Mouse (Mus musculus) liver, embryonic 13.5 days (tissue): ENCODE measurements around the gene Trim40. TPM values are rescaled to one million over a fixed set of nuclear protein-coding genes. Genes with fewer than 3 reads are reported as not detected.

ENCODE experiments used
- ATAC-seq: fragments of 200-750 bp; cut with Nextera tagmentation; 2 replicates; pipeline ENCODE4 v1.8.0; 2017; ENCODE audit warnings: low read depth, mild to moderate bottlenecking, moderate number of reproducible peaks, moderate library complexity
- DNase-seq: peaks from one replicate; pipeline ENCODE4 v3.0.0; 2022
- H3K27ac ChIP-seq: fragments of 300-500 bp; sonication (generic); 2 replicates; pipeline ENCODE4 v1.5.1; 2015; ENCODE audit warnings: moderate library complexity, mild to moderate bottlenecking, inconsistent platforms
- H3K27me3 ChIP-seq: fragments of 300-500 bp; sonication (generic); 2 replicates; pipeline ENCODE4 v1.6.1; 2015; ENCODE audit warnings: mild to moderate bottlenecking, inconsistent platforms
- H3K36me3 ChIP-seq: fragments of 300-500 bp; sonication (generic); 2 replicates; pipeline ENCODE4 v1.6.1; 2015; ENCODE audit warnings: mild to moderate bottlenecking, inconsistent platforms
- H3K4me1 ChIP-seq: fragments of 300-500 bp; sonication (generic); replicated peaks from 2 replicates; pipeline ENCODE4 v1.6.1; 2015; ENCODE audit warnings: inconsistent platforms
- H3K4me2 ChIP-seq: fragments of 300-500 bp; sonication (generic); 2 replicates; pipeline ENCODE4 v1.6.1; 2015; ENCODE audit warnings: inconsistent platforms, mild to moderate bottlenecking, moderate library complexity
- H3K4me3 ChIP-seq: fragments of 300-500 bp; sonication (generic); replicated peaks from 2 replicates; pipeline ENCODE4 v1.5.1; 2015; ENCODE audit warnings: mild to moderate bottlenecking, inconsistent platforms
- H3K9ac ChIP-seq: fragments of 300-500 bp; sonication (generic); 2 replicates; pipeline ENCODE4 v1.6.1; 2015; ENCODE audit warnings: mild to moderate bottlenecking, inconsistent platforms
- H3K9me3 ChIP-seq: fragments of 300-500 bp; sonication (generic); replicated peaks from 2 replicates; pipeline ENCODE4 v1.6.1; 2016; ENCODE audit warnings: inconsistent platforms
- WGBS: fragments of 180-500 bp; shearing (Covaris S2); methylation state at CpG from one replicate; pipeline ENCODE4 v1.1.7; 2015; ENCODE audit not compliant: insufficient replicate concordance; 5-methylcytosine and 5-hydroxymethylcytosine counted together
- polyA plus RNA-seq: library from polyadenylated mRNA; unstranded; fragments of >200 nt; fragmentation: Nextera tagmentation; extraction: Ambion mirVana; gene quantifications from 2 replicates; pipeline ENCODE4 v1.2.1, GENCODE M21; 2015

Gene Trim40
- 0.17 TPM in 1 of 2 replicates, not detected in the other for polyA plus RNA-seq

- H3K4me2 ChIP-seq = no peak within 1 kb of the TSS
- DNase-seq = no peak
- H3K27me3 ChIP-seq = peaks cover 46% of the 10 kb centered on the region
- no peak within 1 kb of the TSS for H3K4me3 ChIP-seq
- no peak within 1 kb of the TSS for H3K27ac ChIP-seq
- H3K36me3 ChIP-seq = no peaks in the 10 kb centered on the region
- ATAC-seq = no peak
- H3K9me3 ChIP-seq = no peaks in the 10 kb centered on the region
- 69% methylated on average over 5 of the region's 5 CpGs for WGBS
- H3K4me1 ChIP-seq = no peaks in the 10 kb centered on the region
- no peak within 1 kb of the TSS for H3K9ac ChIP-seq
Observed at GRCm38 (mm10) chr17:36890073-36890903, at the start of gene Trim40. TSS of gene Trim40 (minus strand) at chr17:36890123.

GRCm38 (mm10) chr17:36938056-36938455 is 48.1 kb upstream of the Trim40 start:
- no peak overlapping the region for H3K4me3 ChIP-seq
- 0 out of 2 replicates have a peak, but pooled peaks cover 2% of the 10 kb centered on the region for H3K4me1 ChIP-seq
- no peak overlapping the region for H3K4me2 ChIP-seq
- peaks cover 46% of the 10 kb centered on the region for H3K27me3 ChIP-seq
- H3K36me3 ChIP-seq = no peaks in the 10 kb centered on the region
- WGBS = 54% methylated on average over 2 of the region's 2 CpGs
- no peaks in the 10 kb centered on the region for H3K9me3 ChIP-seq
- DNase-seq (no peak), ATAC-seq (no peak)
- no peak overlapping the region for H3K9ac ChIP-seq
- H3K27ac ChIP-seq = no peak overlapping the region

GRCm38 (mm10) chr17:36931806-36932205 is 41.9 kb upstream of the Trim40 start:
- Histone ChIP-seq H3K4me3 (no peak overlapping the region), H3K9ac (no peak overlapping the region), H3K4me1 (no peaks in the 10 kb centered on the region), H3K4me2 (no peak overlapping the region), H3K36me3 (no peaks in the 10 kb centered on the region), H3K27ac (no peak overlapping the region), H3K27me3 (no peaks in the 10 kb centered on the region), H3K9me3 (no peaks in the 10 kb centered on the region)
- DNase-seq (no peak), ATAC-seq (no peak)
- WGBS = 46% methylated on average over 2 of the region's 2 CpGs

- Histone ChIP-seq H3K4me1 (no peaks in the 10 kb centered on the region), H3K9me3 (no peaks in the 10 kb centered on the region), H3K27ac (no peak overlapping the region), H3K27me3 (no peaks in the 10 kb centered on the region), H3K9ac (no peak overlapping the region), H3K4me3 (no peak overlapping the region), H3K36me3 (no peaks in the 10 kb centered on the region), H3K4me2 (no peak overlapping the region)
- DNase-seq = no peak
- ATAC-seq = no peak
- WGBS = 48% methylated on average over 4 of the region's 4 CpGs
Observed at GRCm38 (mm10) chr17:36931130-36931529, 41.2 kb upstream of the Trim40 start.

- H3K27me3 ChIP-seq = no peaks in the 10 kb centered on the region
- no peaks in the 10 kb centered on the region for H3K36me3 ChIP-seq
- WGBS = 50% methylated on average over 6 of the region's 6 CpGs
- no peak overlapping the region for H3K9ac ChIP-seq
- ATAC-seq (no peak), DNase-seq (no peak)
- no peaks in the 10 kb centered on the region for H3K9me3 ChIP-seq
- no peaks in the 10 kb centered on the region for H3K4me1 ChIP-seq
- no peak overlapping the region for H3K4me3 ChIP-seq
- no peak overlapping the region for H3K27ac ChIP-seq
- no peak overlapping the region for H3K4me2 ChIP-seq
Observed at GRCm38 (mm10) chr17:36930233-36930632, 40.3 kb upstream of the Trim40 start.

- H3K27ac ChIP-seq = no peak overlapping the region
- H3K36me3 ChIP-seq = no peaks in the 10 kb centered on the region
- no peak for DNase-seq
- ATAC-seq = no peak
- H3K9ac ChIP-seq = no peak overlapping the region
- H3K4me2 ChIP-seq = no peak overlapping the region
- WGBS = 52% methylated on average over 12 of the region's 12 CpGs
- H3K27me3 ChIP-seq = no peaks in the 10 kb centered on the region
- H3K4me1 ChIP-seq = no peaks in the 10 kb centered on the region
- no peaks in the 10 kb centered on the region for H3K9me3 ChIP-seq
- H3K4me3 ChIP-seq = no peak overlapping the region
Observed at GRCm38 (mm10) chr17:36929236-36929932, 39.5 kb upstream of the Trim40 start.

- 50% methylated on average over 10 of the region's 10 CpGs for WGBS
- Histone ChIP-seq H3K9ac (no peak overlapping the region), H3K4me3 (no peak overlapping the region), H3K4me2 (no peak overlapping the region), H3K27ac (no peak overlapping the region), H3K9me3 (no peaks in the 10 kb centered on the region), H3K4me1 (no peaks in the 10 kb centered on the region), H3K27me3 (no peaks in the 10 kb centered on the region), H3K36me3 (no peaks in the 10 kb centered on the region)
- ATAC-seq = no peak
- DNase-seq = no peak
Observed at GRCm38 (mm10) chr17:36927496-36928120, 37.7 kb upstream of the Trim40 start.

GRCm38 (mm10) chr17:36923491-36923890 is 33.6 kb upstream of the Trim40 start:
- no peak for ATAC-seq
- 53% methylated on average over 4 of the region's 4 CpGs for WGBS

GRCm38 (mm10) chr17:36922715-36923114 is 32.8 kb upstream of the Trim40 start:
- H3K9me3 ChIP-seq = no peaks in the 10 kb centered on the region
- H3K27ac ChIP-seq = no peak overlapping the region
- ATAC-seq (no peak), DNase-seq (no peak)
- WGBS = 57% methylated on average over 4 of the region's 4 CpGs
- no peaks in the 10 kb centered on the region for H3K27me3 ChIP-seq
- H3K9ac ChIP-seq = no peak overlapping the region
- no peaks in the 10 kb centered on the region for H3K4me1 ChIP-seq
- H3K4me3 ChIP-seq = no peak overlapping the region
- no peaks in the 10 kb centered on the region for H3K36me3 ChIP-seq
- H3K4me2 ChIP-seq = no peak overlapping the region

More at GRCm38 (mm10) chr17:36923491-36923890, 33.6 kb upstream of the Trim40 start:
- H3K27me3 ChIP-seq = no peaks in the 10 kb centered on the region
- no peaks in the 10 kb centered on the region for H3K9me3 ChIP-seq
- H3K4me2 ChIP-seq = no peak overlapping the region
- H3K4me1 ChIP-seq = no peaks in the 10 kb centered on the region
- no peak for DNase-seq
- no peak overlapping the region for H3K27ac ChIP-seq
- no peak overlapping the region for H3K9ac ChIP-seq
- no peaks in the 10 kb centered on the region for H3K36me3 ChIP-seq
- no peak overlapping the region for H3K4me3 ChIP-seq

- WGBS = 51% methylated on average over 15 of the region's 15 CpGs
- Histone ChIP-seq H3K36me3 (no peaks in the 10 kb centered on the region), H3K9me3 (no peaks in the 10 kb centered on the region), H3K9ac (no peak overlapping the region), H3K4me1 (no peaks in the 10 kb centered on the region), H3K4me3 (no peak overlapping the region), H3K27ac (no peak overlapping the region), H3K4me2 (no peak overlapping the region), H3K27me3 (peaks cover 15% of the 10 kb centered on the region; the same call in 1 of the 2 replicates)
- DNase-seq (no peak), ATAC-seq (no peak)
Observed at GRCm38 (mm10) chr17:36920239-36920638, 30.3 kb upstream of the Trim40 start.

- no peak overlapping the region for H3K4me2 ChIP-seq
- no peak overlapping the region for H3K9ac ChIP-seq
- no peak for ATAC-seq
- no peak for DNase-seq
- H3K36me3 ChIP-seq = no peaks in the 10 kb centered on the region
- no peaks in the 10 kb centered on the region for H3K9me3 ChIP-seq
- H3K4me1 ChIP-seq = no peaks in the 10 kb centered on the region
- peaks cover 24% of the 10 kb centered on the region; the same call in 1 of the 2 replicates for H3K27me3 ChIP-seq
- 11% methylated on average over 9 of the region's 9 CpGs for WGBS
- H3K27ac ChIP-seq = no peak overlapping the region
- H3K4me3 ChIP-seq = no peak overlapping the region
Observed at GRCm38 (mm10) chr17:36915076-36915475, 25.2 kb upstream of the Trim40 start.
